Mouse (Mus musculus): ENCODE measurements around the gene Hao1. TPM values are rescaled to one million over a fixed set of nuclear protein-coding genes. Genes with fewer than 3 reads are reported as not detected.

Gene Hao1
- polyA plus RNA-seq, 1 experiment, result 0.12 TPM

- no peak for DNase-seq (ENCODE audit: extremely low spot score in 1 of 2, low spot score in 1 of 2)
Measured at GRCm38 (mm10) chr2:134481174-134481573, 73.0 kb downstream of the Hao1 start.

GRCm38 (mm10) chr2:134465132-134465531, 89.0 kb downstream of the Hao1 start:
- DNase-seq (ENCODE audit: extremely low spot score in 1 of 2, low spot score in 1 of 2), result no peak

- no peak for DNase-seq (ENCODE audit: extremely low spot score in 1 of 2, low spot score in 1 of 2)
Measured at GRCm38 (mm10) chr2:134462321-134462720, 91.8 kb downstream of the Hao1 start.

GRCm38 (mm10) chr2:134460831-134461230, 93.3 kb downstream of the Hao1 start:
- no peak for DNase-seq (ENCODE audit: extremely low spot score in 1 of 2, low spot score in 1 of 2)

GRCm38 (mm10) chr2:134456065-134456505, 98.1 kb downstream of the Hao1 start:
- no peak for DNase-seq (ENCODE audit: extremely low spot score in 1 of 2, low spot score in 1 of 2)

GRCm38 (mm10) chr2:134452748-134453147, 101.4 kb downstream of the Hao1 start:
- no peak for DNase-seq (ENCODE audit: extremely low spot score in 1 of 2, low spot score in 1 of 2)

- DNase-seq (ENCODE audit: extremely low spot score in 1 of 2, low spot score in 1 of 2), result no peak
Measured at GRCm38 (mm10) chr2:134450976-134451375, 103.2 kb downstream of the Hao1 start.

Other genes starting within 250 kb of the Hao1 start
- gene Tmx4, start 89.8 kb upstream of the Hao1 start, polyA plus RNA-seq (2012; rRNA removed), result 83.8 and 89.0 TPM in 2 replicates
- gene Plcb1, start 231.7 kb upstream of the Hao1 start, polyA plus RNA-seq (2012; rRNA removed), result 64.0 and 64.9 TPM in 2 replicates